Mouse (Mus musculus) MEL-GATA-1-ER (cell line): ENCODE measurements at regions not wholly inside any gene's neighbourhood (a gene's known extent, or its start where the extent isn't known, plus 50 kb on each side); places are given as distances from the start of the nearest gene placed in this dataset.

Source experiments
- DNase-seq: peaks from one replicate; pipeline ENCODE4 v3.0.0-alpha.2; 2012; ENCODE audit warnings: low read depth; ENCODE audit errors: extremely low read depth

GRCm38 (mm10) chrX:96019556-96019955, 62.8 kb upstream of the Las1l start:
- peak; percentile 51 for DNase-seq

GRCm38 (mm10) chrX:96020407-96020806, 63.6 kb upstream of the Las1l start:
- DNase-seq: no peak

- no peak for DNase-seq
Measured at GRCm38 (mm10) chrX:96025374-96025773, 68.6 kb upstream of the Las1l start.

- no peak for DNase-seq
Measured at GRCm38 (mm10) chrX:96025876-96026275, 69.1 kb upstream of the Las1l start.

- DNase-seq: no peak
Measured at GRCm38 (mm10) chrX:96031591-96031990, 64.3 kb upstream of the Msn start.

- DNase-seq: no peak
Measured at GRCm38 (mm10) chrX:96035307-96035706, 60.5 kb upstream of the Msn start.

- DNase-seq: no peak
Measured at GRCm38 (mm10) chrX:96042193-96042592, 53.6 kb upstream of the Msn start.
